Mouse (Mus musculus): ENCODE results near the gene Slc22a15.

Gene Slc22a15

GRCm38 (mm10) chr3:101915048-101915801 is 9.0 kb downstream of the Slc22a15 start:
- no peak for DNase-seq

GRCm38 (mm10) chr3:101914266-101914665 is 10.0 kb downstream of the Slc22a15 start:
- DNase-seq = no peak

GRCm38 (mm10) chr3:101912041-101912440 is 12.2 kb downstream of the Slc22a15 start:
- no peak for DNase-seq

- no peak for DNase-seq
These were observed 17.2 kb downstream of the Slc22a15 start for GRCm38 (mm10) chr3:101907049-101907448.

DNA sequence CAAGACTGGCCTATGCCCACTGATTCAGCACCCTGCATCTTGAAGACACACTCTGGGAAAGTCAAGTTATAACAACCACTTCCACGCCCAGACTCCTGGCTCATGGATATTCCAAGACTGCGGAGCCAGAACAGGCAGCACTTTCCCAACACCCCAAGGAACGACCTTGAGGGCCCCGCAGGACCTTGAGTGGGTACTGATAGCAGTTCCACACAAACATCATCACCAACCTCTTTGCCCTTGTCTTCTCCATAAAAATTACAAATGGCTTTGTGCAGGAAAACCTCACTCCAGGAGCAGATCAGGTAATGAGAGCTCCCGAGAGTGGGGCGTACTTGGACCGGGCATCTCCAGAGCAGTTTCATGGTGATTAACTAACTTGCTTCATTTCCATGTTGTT is 19.5 kb downstream of the Slc22a15 start:
- DNase-seq = no peak

GRCm38 (mm10) chr3:101903091-101903490 is 21.2 kb downstream of the Slc22a15 start:
- no peak for DNase-seq

- no peak for DNase-seq
These were observed 21.9 kb downstream of the Slc22a15 start for GRCm38 (mm10) chr3:101902344-101902743.

GRCm38 (mm10) chr3:101897377-101897974 is 26.8 kb downstream of the Slc22a15 start:
- DNase-seq = no peak

DNA sequence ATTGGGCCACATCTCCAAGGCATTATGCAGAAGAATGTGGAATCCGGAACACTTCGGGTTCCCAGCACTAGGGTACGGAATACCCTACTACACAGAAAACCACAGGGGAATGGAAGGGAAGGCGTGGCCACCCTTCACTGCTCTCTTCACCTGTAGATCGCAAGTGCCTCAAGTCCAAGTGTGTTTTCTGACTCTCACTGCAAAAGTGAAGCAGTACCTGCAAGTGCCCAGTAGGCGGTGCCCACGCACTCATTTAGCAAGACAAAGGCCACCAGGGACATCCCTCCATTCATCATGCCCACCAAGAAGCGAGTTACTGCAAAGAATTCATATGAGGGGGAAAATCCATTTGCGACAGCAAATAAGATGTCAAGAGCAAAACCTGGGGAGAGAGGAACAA is 27.4 kb downstream of the Slc22a15 start:
- peak; percentile 82 for DNase-seq

GRCm38 (mm10) chr3:101895376-101895910 is 28.8 kb downstream of the Slc22a15 start:
- no peak for DNase-seq

DNA sequence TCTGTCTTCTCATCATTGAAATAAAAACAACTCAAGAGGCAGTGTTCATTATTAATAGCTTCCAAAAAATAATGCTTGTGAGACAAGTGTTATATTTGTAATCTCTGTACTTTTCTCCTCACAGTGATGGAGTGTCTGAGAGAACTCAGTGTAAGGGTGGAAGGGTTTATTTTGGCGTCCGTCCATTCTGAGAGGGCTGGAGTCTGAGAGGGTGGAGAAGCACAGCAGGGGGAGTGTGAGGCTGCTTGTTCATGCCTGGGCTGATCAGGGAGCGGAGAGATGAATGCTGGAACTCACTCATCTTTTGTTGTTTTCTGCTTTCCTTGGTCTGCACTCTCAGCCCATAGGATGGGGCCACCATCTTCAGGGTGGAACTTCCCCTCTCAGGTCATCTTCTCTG is 38.7 kb downstream of the Slc22a15 start:
- no peak for DNase-seq

- no peak for DNase-seq
These were observed 39.2 kb downstream of the Slc22a15 start for GRCm38 (mm10) chr3:101885041-101885440.

GRCm38 (mm10) chr3:101883902-101884301 is 40.4 kb downstream of the Slc22a15 start:
- DNase-seq = peak; percentile 11

- no peak for DNase-seq
These were observed 42.5 kb downstream of the Slc22a15 start for GRCm38 (mm10) chr3:101881721-101882120.

- DNase-seq = peak; percentile 10
These were observed 43.4 kb downstream of the Slc22a15 start for GRCm38 (mm10) chr3:101880818-101881217.

DNA sequence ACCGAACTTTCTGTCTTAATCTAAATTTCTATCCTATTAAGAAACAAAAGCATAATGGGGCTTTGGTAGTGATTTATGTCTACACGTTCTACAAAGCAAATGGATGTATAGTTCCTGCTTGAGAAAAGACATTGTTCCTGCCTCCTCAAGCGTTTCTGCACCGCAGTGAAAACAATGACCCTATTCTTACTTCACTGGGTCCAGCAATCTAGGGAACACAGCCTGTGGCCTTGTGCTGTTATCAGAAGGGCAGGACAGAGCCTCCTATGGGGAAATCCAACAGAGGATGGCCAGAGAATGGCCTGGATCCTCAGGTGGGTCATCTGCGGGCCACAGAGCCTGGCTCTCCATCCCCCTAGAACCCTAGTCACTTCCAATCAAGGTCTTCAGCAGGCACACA is 46.1 kb downstream of the Slc22a15 start:
- DNase-seq = no peak

DNA sequence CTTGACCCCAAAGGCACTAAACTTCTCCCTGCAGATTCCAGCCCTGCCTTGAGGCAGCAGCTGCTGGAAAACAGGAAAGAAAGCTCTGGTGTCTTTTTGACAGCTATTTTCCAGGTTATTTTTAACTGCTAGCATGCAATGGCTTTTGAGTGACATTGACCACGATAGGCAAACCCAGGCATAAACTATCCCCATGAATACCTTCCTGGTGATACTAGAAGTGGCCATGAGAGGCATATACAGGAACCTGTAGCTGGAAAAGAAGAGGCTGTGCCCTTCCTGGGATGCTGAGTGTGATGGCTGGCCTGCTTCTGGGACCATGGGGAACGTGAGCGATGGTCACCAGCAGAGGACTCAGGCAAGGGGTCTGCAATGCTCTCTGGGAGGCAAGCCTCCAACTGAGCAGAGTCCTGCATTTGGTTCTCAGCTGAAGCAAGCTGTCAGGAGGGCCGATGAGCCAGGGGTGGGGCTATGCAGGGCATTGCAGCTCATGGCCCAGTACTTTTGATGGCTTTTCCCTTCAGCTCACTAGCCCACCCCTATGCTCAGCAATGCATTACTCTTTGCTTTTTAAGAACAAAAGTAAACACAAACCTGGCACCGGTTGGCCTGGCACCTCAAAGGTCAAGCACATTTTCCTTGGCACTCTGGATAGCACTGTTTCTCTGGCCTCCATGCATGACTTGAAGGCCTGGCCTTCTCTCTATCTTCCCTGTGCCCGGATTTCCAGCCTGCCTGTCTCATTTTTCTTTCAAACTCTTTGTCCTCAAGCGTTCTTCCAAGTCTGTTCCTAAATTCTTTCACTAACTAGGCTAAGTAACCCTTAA is 47.6 kb downstream of the Slc22a15 start:
- no peak for DNase-seq

- no peak for DNase-seq
These were observed 48.9 kb downstream of the Slc22a15 start for GRCm38 (mm10) chr3:101875258-101875920.

DNA sequence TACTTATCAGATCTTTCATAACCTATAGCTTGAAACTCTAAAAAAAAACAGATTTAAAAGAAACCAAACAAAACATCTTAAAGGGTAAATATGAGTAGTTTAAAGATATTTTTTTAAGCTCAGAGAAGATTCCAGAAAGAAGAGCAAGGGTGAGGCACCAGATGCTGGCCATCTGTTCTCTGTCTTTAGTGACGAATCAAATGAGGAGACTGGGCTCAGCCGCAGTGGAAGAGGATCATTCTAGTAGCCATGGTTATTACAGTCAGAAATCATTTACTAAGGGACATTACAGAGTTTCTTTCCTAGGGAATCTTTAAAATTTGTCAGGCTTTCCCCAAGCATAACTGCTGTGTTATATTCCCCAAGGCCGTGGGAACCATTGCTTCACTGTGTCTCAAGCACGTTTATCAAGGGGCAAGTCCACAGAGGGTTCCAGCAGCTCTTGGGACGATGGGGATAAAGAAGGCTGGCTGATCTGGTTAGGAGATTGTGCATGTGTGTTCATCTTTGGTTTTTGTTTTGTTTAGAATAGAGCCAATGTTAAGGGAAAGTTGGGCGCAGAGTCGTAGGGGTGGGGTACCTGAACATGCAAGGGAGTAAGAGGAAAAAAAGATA is 51.1 kb downstream of the Slc22a15 start:
- DNase-seq = no peak

- DNase-seq = no peak
These were observed 52.3 kb downstream of the Slc22a15 start for GRCm38 (mm10) chr3:101871951-101872350.

GRCm38 (mm10) chr3:101867001-101867421 is 57.2 kb downstream of the Slc22a15 start:
- DNase-seq = no peak

- no peak for DNase-seq
These were observed 62.4 kb downstream of the Slc22a15 start for GRCm38 (mm10) chr3:101861856-101862255.
